Mouse (Mus musculus) heart, adult 2 months (tissue): ENCODE measurements around the gene Pnlip.

Experiments used
- CTCF ChIP-seq: fragments of 200-600 bp; IDR thresholded peaks from 2 replicates; pipeline ENCODE4 v1.8.1; 2022; ENCODE audit warnings: antibody characterized with exemption, mild to moderate bottlenecking, moderate library complexity
- POLR2A ChIP-seq: fragments of 200-500 bp; IDR thresholded peaks from 2 replicates; pipeline ENCODE4 v1.6.1; 2011; ENCODE audit warnings: mild to moderate bottlenecking, low read depth, low read length, control low read depth; ENCODE audit not compliant: insufficient read depth

- TF ChIP-seq CTCF, result no peak
- TF ChIP-seq POLR2A, result no peak
Measured at GRCm38 (mm10) chr19:58624799-58625198, 27.5 kb upstream of the Pnlip start.
